Mouse (Mus musculus) liver, adult 2 months (tissue): ENCODE data around the gene Ggt5.

Source experiments
- CTCF ChIP-seq: fragments of 200-500 bp; IDR thresholded peaks from 2 replicates; pipeline ENCODE4 v1.5.1; 2011; ENCODE audit warnings: low read depth, low read length, control low read depth
- POLR2A ChIP-seq: fragments of 200-500 bp; IDR thresholded peaks from 2 replicates; pipeline ENCODE4 v1.6.1; 2011; ENCODE audit warnings: low read length, control low read depth; ENCODE audit not compliant: insufficient read depth; ENCODE audit errors: extremely low read depth

- no peak for TF ChIP-seq POLR2A
- TF ChIP-seq CTCF: no peak
Observed at GRCm38 (mm10) chr10:75559041-75559675, 30.0 kb upstream of the Ggt5 start.
